Mouse (Mus musculus): ENCODE results near the gene Tbc1d12.
"Not testable (repeated sequence)": the region's sequence is repeated elsewhere in the genome, so short reads cannot be mapped to it uniquely, and the experiment has no call there.

Gene Tbc1d12

DNA sequence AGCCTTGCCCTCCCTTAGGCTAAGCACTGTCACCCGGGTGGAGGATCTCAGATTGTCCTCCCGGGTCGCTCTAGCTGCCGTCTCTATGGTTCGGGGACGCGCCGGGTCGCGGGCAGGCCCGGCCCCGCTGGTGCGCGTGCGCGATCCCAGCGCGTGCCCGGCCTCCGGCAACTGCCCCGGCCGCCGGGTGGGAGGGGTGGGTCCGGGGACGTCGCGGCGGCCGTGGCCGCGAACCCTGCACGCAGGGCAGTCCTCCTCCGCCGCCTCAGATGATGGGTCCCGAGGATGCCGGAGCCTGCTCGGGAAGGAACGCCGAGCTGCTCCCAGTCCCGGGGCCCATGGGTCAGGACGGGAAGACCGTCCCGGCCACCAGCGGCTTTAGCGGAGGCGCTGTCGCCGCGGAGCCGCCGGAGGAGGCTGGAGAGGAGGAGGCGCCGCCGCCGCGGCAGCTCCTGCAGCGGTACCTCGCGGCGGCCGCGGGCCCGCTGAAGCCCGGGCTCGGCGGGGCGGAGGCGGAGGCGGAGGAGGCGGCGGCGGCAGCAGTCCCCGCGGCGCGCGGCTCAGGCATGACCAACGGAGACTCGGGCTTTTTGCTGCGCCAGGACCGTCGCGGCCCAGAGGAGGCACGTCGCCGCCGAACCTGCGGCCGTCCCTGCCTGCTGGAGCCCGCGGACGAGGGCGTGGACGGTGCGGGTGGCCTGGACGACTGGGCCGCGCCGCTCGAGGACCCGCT lies at the start of gene Tbc1d12:
Gene Tbc1d12 (plus strand): TSS at position 142 of the 733 bp plus-strand sequence.
- DNase-seq (ENCODE audit: low read depth, low spot score) = peak; percentile 87

GRCm38 (mm10) chr19:38787756-38788155 lies 48.6 kb upstream of the Tbc1d12 start:
- no peak for DNase-seq (ENCODE audit: low read depth, low spot score)

DNA sequence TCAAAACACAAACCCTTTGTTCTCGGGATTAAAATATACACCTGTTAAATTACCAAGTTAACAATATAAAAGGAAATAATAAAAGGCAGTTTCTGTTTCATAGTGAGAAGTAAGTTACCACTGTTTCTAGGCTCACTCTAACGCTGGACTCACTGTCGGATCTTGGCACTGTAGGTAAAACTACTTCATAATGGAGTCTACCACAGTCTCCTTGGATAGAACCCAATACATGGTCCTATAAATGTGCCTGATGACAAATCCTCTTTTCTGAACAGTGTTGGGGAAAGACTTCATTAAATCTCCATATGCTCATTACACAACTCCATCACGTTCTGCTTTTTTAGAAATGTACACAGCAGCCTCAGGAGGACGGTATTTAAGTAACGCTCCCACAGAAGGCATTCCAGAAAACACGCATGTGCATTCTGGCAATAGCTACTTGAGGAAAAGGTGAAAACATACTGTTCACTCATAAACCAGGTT lies 42.8 kb upstream of the Tbc1d12 start:
- no peak for DNase-seq (ENCODE audit: low read depth, low spot score)

DNA sequence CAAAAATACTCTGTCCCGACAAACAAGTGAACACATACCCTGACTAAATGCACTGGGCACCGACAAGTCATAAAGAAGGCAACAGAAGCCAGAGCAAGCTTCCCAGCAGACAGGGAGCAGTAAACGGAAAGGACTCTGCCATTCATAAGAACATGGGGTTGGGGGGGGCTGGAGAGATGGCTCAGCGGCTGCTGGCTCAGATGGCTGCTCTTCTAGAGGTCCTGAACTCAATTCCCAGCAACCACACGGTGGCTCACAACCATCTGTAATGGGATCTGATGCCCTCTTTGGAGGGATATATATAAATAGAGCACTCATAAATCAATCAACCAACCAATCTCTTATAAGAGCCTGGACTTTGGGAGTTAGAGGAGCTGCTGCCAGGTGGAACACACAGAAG lies 39.8 kb upstream of the Tbc1d12 start:
- DNase-seq (ENCODE audit: low read depth, low spot score) = no peak

- DNase-seq (ENCODE audit: low read depth, low spot score) = no peak
These were observed 38.1 kb upstream of the Tbc1d12 start for GRCm38 (mm10) chr19:38798291-38798690.

DNA sequence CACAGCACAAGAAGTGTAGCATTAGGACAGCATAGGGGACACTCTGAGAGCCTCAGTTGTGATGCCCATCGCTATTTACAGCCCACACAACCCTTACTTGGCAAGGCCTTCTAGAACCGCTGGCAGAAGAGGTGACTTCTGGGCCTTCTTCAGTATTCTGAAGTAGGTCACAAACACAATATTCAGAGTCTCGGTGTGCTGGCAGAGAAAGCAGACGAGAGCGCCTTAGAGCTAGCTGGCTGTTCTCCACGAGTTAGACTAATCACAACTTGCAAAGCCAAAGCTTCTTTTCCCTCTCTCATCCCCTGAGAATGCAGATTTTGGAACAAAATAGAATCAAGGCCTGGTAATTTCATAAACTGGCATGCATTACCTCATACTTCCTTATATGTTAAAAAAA lies 37.6 kb upstream of the Tbc1d12 start:
- no peak for DNase-seq (ENCODE audit: low read depth, low spot score)

DNA sequence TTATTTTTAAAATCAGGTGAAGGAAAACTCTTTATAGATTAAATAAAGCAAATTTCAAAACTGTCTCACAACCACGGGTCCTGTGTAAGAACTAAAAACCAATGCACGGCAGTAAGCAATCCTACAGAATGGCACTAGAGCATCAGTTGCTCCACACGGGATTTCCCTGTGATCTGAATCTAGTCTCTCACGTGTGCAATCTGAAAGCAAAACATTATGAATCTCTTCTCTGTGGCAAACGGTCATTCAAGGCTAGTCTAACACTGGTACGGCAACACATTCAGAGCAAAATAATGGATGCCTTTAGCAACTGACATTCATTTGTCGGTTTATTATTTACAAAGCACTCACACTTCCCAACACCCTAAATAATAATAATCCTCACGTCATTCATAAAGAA lies 18.2 kb upstream of the Tbc1d12 start:
- DNase-seq (ENCODE audit: low read depth, low spot score) = no peak

- DNase-seq (ENCODE audit: low read depth, low spot score) = peak; percentile 89
These were observed 17.5 kb upstream of the Tbc1d12 start, which contains the start of gene Noc3l for GRCm38 (mm10) chr19:38818766-38819426. Gene Noc3l (minus strand): TSS chr19:38819237.

- no peak for DNase-seq (ENCODE audit: low read depth, low spot score)
These were observed 17.0 kb upstream of the Tbc1d12 start for GRCm38 (mm10) chr19:38819427-38819802.

GRCm38 (mm10) chr19:38820186-38820804 lies 16.1 kb upstream of the Tbc1d12 start:
- no peak for DNase-seq (ENCODE audit: low read depth, low spot score)

DNA sequence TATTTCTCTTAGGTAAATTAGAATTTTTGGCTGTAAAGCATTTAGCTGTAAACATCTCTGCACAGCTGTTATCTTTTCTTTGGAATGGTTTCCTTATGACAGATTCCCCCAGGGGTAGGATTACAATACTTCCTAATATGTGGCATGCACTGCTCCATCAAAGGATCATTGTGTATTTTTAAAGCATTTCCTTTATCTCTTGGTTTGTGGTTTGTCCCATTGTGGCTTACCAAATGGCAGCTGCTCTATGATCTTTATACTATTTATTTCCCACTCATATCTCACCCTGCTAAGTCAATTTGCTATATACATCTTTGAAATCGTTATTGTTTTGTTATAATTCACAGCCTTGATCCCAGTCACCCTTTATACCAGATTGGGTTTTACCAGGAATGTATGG lies 3.2 kb upstream of the Tbc1d12 start:
- DNase-seq (ENCODE audit: low read depth, low spot score) = no peak

- no peak for DNase-seq (ENCODE audit: low read depth, low spot score)
These were observed 318 bp upstream of the Tbc1d12 start for GRCm38 (mm10) chr19:38836084-38836437.

DNA sequence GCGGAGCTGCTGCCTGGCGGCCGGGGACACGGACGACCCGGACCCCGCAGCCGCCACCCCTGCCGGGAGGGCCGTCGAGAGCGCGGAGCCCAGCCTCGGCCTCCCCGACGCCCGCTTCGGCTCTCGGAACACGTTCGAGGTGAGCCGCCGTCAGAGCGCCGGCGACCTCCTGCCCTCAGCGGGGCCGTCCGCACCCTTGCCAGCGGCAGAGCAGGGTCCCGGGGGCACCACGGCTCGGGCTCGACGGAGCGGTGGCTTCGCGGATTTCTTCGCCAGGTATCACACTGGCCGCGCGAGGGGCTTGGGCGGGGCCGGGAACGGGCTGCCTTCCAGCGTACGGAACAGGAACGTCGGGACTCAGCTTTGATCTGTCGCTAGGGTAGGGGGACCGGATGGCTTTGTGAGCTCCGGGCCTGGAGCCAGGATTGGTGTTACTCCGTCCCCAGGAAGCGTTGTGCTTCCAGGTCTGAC lies 827 bp downstream of the Tbc1d12 start:
- no peak for DNase-seq (ENCODE audit: low read depth, low spot score)

DNA sequence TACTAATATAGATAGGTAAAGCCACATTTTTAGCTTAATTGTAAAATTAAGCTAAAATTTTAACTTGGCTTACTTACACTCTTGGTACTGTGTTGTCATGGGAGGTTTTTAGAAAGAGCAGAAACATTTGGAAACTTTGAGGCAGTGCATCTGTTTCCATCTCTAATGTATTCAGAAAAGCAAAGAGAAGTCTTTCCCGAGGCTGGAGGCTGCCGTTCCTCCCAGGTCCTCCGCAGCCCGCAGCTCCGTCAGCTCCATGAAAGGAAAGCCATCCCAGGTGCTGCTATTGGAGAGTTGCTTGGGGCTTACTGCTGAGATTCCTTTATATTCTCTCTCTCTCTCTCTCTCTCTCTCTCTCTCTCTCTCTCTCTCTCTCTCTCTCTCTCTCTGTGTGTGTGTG lies 8.4 kb downstream of the Tbc1d12 start:
- no peak for DNase-seq (ENCODE audit: low read depth, low spot score)

DNA sequence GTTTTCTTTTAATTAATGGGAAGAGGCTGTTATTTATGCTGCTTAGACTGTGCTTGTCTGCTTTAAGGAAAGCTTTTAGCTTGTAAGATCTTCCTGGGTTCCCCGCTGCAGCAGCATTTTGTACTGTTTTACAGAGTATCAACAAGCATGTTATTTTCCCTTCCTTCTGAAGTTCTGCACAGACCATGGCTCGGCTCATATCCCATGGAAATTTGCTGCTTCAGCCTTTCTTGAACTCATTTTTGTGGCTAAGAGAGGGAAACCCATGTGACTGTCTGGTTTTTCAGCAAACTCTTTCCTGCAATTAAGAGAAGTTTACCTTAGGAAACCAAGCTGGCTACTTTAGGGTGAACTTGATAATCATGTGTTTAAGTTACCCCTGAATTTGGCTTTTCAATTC lies 10.0 kb downstream of the Tbc1d12 start:
- DNase-seq (ENCODE audit: low read depth, low spot score) = no peak

DNA sequence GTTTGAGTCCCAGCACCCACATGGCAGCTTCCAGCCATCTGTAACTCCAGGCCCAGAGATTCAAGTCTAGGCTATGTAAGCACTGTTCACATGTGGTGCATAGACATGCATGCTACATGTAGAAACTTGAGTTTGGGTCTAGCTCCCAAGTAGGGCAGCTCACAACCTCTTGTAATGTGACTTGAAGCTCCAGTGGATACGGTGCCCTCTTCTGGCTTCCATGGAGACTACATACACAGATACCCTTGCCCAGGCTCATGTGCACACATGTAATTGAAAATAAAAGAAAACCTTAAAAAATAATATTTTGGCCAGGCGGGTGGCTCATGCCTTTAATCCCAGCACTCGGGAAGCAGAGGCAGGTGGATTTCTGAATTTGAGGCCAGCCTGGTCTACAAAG lies 21.8 kb downstream of the Tbc1d12 start:
- DNase-seq (ENCODE audit: low read depth, low spot score) = no peak

DNA sequence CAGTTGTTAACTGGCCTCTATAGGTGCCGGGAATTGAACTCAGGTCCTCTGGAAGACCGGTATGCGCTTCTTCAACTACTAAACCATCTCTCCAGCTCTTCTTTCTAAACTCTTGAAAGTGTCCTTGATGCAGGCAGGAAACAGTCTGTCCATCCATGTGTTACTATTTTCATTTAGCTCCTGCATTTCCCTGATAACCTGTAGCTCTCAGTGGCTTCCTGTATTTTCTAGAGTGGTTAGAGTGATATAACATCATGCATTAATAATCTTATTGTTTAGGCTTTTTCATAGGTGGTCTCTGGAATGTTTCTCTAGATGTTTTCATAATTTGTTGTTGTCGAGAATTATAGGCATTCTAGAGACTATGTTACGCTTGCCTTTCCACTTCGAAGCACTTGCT lies 26.1 kb downstream of the Tbc1d12 start:
- no peak for DNase-seq (ENCODE audit: low read depth, low spot score)

- DNase-seq (ENCODE audit: low read depth, low spot score) = not testable (repeated sequence)
These were observed 38.4 kb downstream of the Tbc1d12 start for GRCm38 (mm10) chr19:38874825-38875224.

DNA sequence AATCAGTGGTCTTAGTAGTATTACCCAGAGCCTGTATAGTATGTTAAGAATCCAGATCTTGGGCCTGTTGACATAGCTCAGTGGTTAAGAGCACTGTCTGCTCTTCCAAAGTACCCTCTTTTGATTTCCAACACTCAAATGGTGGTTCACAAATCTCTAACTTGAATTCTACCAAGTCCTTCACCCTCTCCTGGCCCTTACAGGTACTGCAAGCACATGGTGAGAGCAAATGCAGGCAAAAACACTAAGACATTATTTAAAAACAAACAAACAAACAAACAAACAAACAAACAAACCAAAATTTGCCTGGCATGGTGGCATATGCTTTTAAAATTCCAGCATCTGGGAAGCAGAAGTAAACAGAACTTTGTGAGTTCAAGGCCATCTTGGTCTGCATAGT lies 43.9 kb downstream of the Tbc1d12 start:
- no peak for DNase-seq (ENCODE audit: low read depth, low spot score)

GRCm38 (mm10) chr19:38901146-38902135 lies 65.1 kb downstream of the Tbc1d12 start:
- DNase-seq (ENCODE audit: low read depth, low spot score) = no peak

- no peak for DNase-seq (ENCODE audit: low read depth, low spot score)
These were observed 66.1 kb downstream of the Tbc1d12 start for GRCm38 (mm10) chr19:38902501-38902900.
